Mouse (Mus musculus): ENCODE data around the gene Apoo.

- TF ChIP-seq CTCF (IDR thresholded peaks at IDR 0.05; ENCODE audit: low read depth) (peak; percentile 86), EP300 (IDR thresholded peaks at IDR 0.05; ENCODE audit: low read depth) (peak; percentile 48; the same call in 1 of the 2 replicates)
Measured at GRCm38 (mm10) chrX:94366670-94367241, at the start of gene Apoo, which contains the start of gene Fam90a1b.

Measured in liver, postnatal 0 days (tissue).